Mouse (Mus musculus) natural killer cell, adult 2 months (primary cell): ENCODE measurements around the gene Eif3d.
A peak's percentile ranks its signal among the peaks of the same experiment; 100 is the strongest.
"Not testable (repeated sequence)": the region's sequence is repeated elsewhere in the genome, so short reads cannot be mapped to it uniquely, and the experiment has no call there.

ENCODE experiments used
- DNase-seq, 2 experiments: peaks; one replicate each; pipeline ENCODE4 v3.0.0; 2022; ENCODE audit warnings: low spot score in 2 of 2

The Eif3d gene

GRCm38 (mm10) chr15:77970470-77971292, at the start of gene Eif3d:
Gene Eif3d, minus strand, starts transcription at chr15:77970813.
- DNase-seq, result peak; percentile 96 to 97

- no peak for DNase-seq
Measured at GRCm38 (mm10) chr15:78014046-78014445, 43.4 kb upstream of the Eif3d start.

GRCm38 (mm10) chr15:78008206-78008605, 37.6 kb upstream of the Eif3d start:
- not testable (repeated sequence) for DNase-seq

GRCm38 (mm10) chr15:78003929-78004328, 33.3 kb upstream of the Eif3d start:
- no peak for DNase-seq

- DNase-seq, result no peak
Measured at GRCm38 (mm10) chr15:78001400-78001799, 30.8 kb upstream of the Eif3d start.

- DNase-seq, result no peak
Measured at GRCm38 (mm10) chr15:77988541-77988940, 17.9 kb upstream of the Eif3d start.

- no peak for DNase-seq
Measured at GRCm38 (mm10) chr15:77983391-77983790, 12.8 kb upstream of the Eif3d start.

GRCm38 (mm10) chr15:77982195-77982939, 11.8 kb upstream of the Eif3d start:
- peak; percentile 45 to 61 for DNase-seq

- DNase-seq, result no peak
Measured at GRCm38 (mm10) chr15:77981181-77981680, 10.6 kb upstream of the Eif3d start.

GRCm38 (mm10) chr15:77979427-77979865, 8.8 kb upstream of the Eif3d start:
- DNase-seq, result no peak

GRCm38 (mm10) chr15:77977663-77978062, 7.0 kb upstream of the Eif3d start:
- DNase-seq, result no peak

- DNase-seq, result no peak
Measured at GRCm38 (mm10) chr15:77974165-77974841, 3.7 kb upstream of the Eif3d start.

- peak in 1 of 2 experiments; percentile 21 for DNase-seq
Measured at GRCm38 (mm10) chr15:77969940-77970469, 608 bp downstream of the Eif3d start.

GRCm38 (mm10) chr15:77965117-77965528, 5.5 kb downstream of the Eif3d start:
- no peak for DNase-seq

- no peak for DNase-seq
Measured at GRCm38 (mm10) chr15:77962447-77962846, 8.2 kb downstream of the Eif3d start.

- DNase-seq, result no peak
Measured at GRCm38 (mm10) chr15:77960693-77961092, 9.9 kb downstream of the Eif3d start.

- DNase-seq, result no peak
Measured at GRCm38 (mm10) chr15:77958071-77958470, 12.5 kb downstream of the Eif3d start.

- no peak for DNase-seq
Measured at GRCm38 (mm10) chr15:77957625-77958024, 13.0 kb downstream of the Eif3d start.

GRCm38 (mm10) chr15:77956404-77956901, 14.2 kb downstream of the Eif3d start, which contains the start of gene Foxred2:
Gene Foxred2, minus strand, starts transcription at chr15:77956722.
- DNase-seq, result peak; percentile 82 to 92

- DNase-seq, result peak in 1 of 2 experiments; percentile 10
Measured at GRCm38 (mm10) chr15:77955440-77956403, 14.9 kb downstream of the Eif3d start.
